Mouse (Mus musculus) kidney, adult 2 months (tissue): ENCODE data around the gene Clta. TPM values are rescaled to one million over a fixed set of nuclear protein-coding genes. Genes with fewer than 3 reads are reported as not detected.
A peak's percentile ranks its signal among the peaks of the same experiment; 100 is the strongest.

ENCODE experiments used
- DNase-seq: peaks from one replicate; pipeline ENCODE4 v3.0.0; 2021
- H3K27ac ChIP-seq: fragments of 200-500 bp; 2 replicates; pipeline ENCODE4 v1.5.1; 2012; ENCODE audit warnings: low read depth, low read length, control low read depth, inconsistent platforms; ENCODE audit not compliant: insufficient read depth
- H3K27me3 ChIP-seq: fragments of 200-500 bp; replicated peaks from 2 replicates; pipeline ENCODE4 v1.6.1; 2012; ENCODE audit warnings: mild to moderate bottlenecking, moderate library complexity, low read length, inconsistent platforms; ENCODE audit not compliant: control insufficient read depth, insufficient read depth
- H3K36me3 ChIP-seq: fragments of 200-500 bp; 2 replicates; pipeline ENCODE4 v1.6.1; 2012; ENCODE audit warnings: mild to moderate bottlenecking, moderate library complexity, low read length, inconsistent platforms; ENCODE audit not compliant: control insufficient read depth, insufficient read depth
- H3K4me1 ChIP-seq: fragments of 200-500 bp; 2 replicates; pipeline ENCODE4 v1.6.1; 2011; ENCODE audit warnings: low read length; ENCODE audit not compliant: control insufficient read depth, insufficient read depth
- H3K4me3 ChIP-seq: fragments of 200-500 bp; 2 replicates; pipeline ENCODE4 v1.5.1; 2011; ENCODE audit warnings: mild to moderate bottlenecking, low read depth, low read length, control low read depth; ENCODE audit not compliant: insufficient read depth
- CTCF ChIP-seq: fragments of 200-500 bp; conservative IDR thresholded peaks from 2 replicates; pipeline ENCODE4 v1.5.1; 2011; ENCODE audit warnings: low read depth, mild to moderate bottlenecking, control low read depth, low read length, moderate library complexity, mixed read lengths; ENCODE audit not compliant: insufficient read depth, insufficient read length
- POLR2A ChIP-seq: fragments of 200-500 bp; IDR thresholded peaks from one replicate; pipeline ENCODE4 v1.6.1; 2011; ENCODE audit warnings: low read depth, low read length, control low read depth
- WGBS: fragments of 180-500 bp; shearing (Covaris S2); methylation state at CpG from one replicate; pipeline ENCODE4 v1.1.7; 2018; 5-methylcytosine and 5-hydroxymethylcytosine counted together
- polyA plus RNA-seq: library from polyadenylated mRNA; depleted of rRNA; stranded (reverse); fragments of >200 nt; gene quantifications from 2 replicates; pipeline ENCODE4 v1.2.3, GENCODE M21; 2012

Gene Clta
- polyA plus RNA-seq, 1 experiment, result 261 TPM

DNA sequence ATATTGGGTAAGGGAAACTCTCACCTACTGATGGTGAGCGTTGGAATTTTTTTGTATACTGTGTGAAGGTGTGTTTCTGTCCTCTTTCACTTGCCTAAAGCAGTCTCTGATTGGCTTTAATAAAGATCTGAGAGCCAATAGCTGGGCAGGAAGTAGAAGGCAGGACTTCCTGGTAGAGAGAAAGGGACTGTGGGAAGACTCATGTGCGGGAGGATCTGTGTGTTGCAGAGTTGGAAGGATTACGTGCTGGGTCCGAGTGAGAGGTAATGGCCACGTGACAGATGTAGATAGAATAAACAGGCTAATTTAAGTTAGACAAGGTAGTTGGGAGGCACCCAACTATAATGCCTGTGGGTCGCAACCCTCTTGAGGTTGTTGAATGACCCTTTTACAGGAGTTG, 630 bp upstream of the Clta start:
- WGBS, result 85% methylated on average over 6 of the region's 6 CpGs
- Histone ChIP-seq H3K36me3 (no peaks in the 10 kb centered on the region), H3K27me3 (no peaks in the 10 kb centered on the region), H3K27ac (no peak overlapping the region), H3K4me3 (no peak overlapping the region), H3K4me1 (no peaks in the 10 kb centered on the region)
- no peak for DNase-seq
- TF ChIP-seq POLR2A, result no peak
- TF ChIP-seq CTCF, result no peak

DNA sequence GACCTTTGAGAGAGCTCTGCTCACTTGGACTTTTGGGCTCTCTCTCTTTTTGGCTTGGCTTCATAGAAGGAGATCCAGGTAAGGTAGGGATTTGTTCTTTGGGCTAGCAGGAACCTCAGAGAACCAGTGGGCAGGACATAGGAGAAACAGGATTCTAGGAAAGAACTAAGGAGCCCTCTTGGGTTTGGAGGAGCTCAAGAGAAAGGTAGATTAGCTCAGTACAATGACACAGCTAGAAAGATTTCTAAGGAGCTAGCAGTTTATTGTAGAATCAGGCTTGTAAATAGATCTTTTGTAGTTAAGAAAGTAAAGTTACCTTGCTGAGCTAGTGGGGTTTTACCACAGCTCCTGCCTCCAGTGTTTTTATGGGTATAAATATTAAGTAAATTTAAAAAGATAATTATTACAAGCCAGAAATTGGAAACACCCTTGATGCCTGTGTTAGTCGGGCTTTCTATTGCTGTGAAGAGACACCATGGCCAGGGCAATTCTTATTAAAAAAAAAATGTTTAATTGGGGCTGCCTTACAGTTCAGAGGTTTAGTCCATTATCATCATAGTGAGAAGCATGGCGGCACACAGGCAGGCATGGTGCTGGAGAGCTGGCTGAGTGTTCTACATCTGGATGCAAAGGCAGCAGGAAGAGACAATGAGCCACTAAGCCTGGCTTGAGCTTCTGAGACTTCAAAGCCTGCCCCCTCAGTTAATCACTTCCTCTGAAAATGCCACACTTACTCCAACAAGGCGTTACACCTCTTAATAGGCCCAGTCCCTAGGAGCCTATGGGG, 564 bp downstream of the Clta start:
- no peaks in the 10 kb centered on the region for H3K36me3 ChIP-seq
- WGBS, result 70% methylated on average over 3 of the region's 3 CpGs
- no peak overlapping the region for H3K4me3 ChIP-seq
- no peak for DNase-seq
- H3K27ac ChIP-seq, result no peak overlapping the region
- H3K27me3 ChIP-seq, result no peaks in the 10 kb centered on the region
- H3K4me1 ChIP-seq, result no peaks in the 10 kb centered on the region
- no peak for TF ChIP-seq POLR2A
- TF ChIP-seq CTCF, result no peak

DNA sequence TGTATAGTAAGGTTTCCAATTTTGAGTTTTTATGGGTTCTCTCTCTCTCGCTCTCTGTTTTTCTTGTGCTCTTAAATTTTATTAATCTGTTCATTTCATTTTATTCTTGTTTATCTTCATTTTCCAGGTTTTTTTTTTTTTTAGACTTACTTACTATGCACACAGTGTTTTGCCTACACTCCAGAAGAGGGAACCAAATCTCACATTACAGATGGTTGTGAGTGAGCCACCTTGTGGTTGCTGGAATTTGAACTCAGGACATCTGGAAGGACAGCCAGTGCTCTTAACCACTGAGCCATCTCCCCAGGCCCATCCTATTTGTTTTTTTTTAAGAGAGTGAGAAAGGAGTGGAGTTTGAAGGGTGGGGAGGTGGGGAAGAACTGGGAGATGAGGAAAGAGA, 5.9 kb downstream of the Clta start:
- H3K36me3 ChIP-seq, result no peaks in the 10 kb centered on the region
- H3K27me3 ChIP-seq, result no peaks in the 10 kb centered on the region
- H3K4me1 ChIP-seq, result peaks cover 18% of the 10 kb centered on the region
- no peak overlapping the region for H3K27ac ChIP-seq
- no peak overlapping the region for H3K4me3 ChIP-seq
- 88% methylated on average over 1 of the region's 1 CpGs for WGBS
- DNase-seq, result no peak
- TF ChIP-seq CTCF (no peak), POLR2A (no peak)

DNA sequence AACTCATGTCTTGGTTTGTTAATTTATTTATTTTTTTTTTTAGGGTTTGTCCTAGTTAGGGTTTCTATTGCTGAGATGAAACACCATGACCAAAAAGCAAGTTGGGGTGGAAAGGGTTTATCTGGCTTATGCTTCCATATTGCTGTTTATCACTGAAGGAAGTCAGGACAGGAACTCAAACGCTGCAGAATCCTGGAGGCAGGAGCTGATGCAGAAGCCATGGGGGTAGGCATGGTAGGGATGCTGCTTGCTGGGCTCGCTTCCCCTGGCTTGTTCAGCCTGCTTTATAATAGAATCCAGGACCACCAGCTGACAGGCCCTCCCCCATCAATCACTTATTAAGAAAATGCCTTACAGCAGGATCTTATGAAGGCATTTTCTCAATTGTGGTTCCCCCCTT, 6.6 kb downstream of the Clta start:
- Histone ChIP-seq H3K27ac (no peak overlapping the region), H3K4me1 (peaks cover 20% of the 10 kb centered on the region), H3K4me3 (no peak overlapping the region), H3K36me3 (no peaks in the 10 kb centered on the region), H3K27me3 (no peaks in the 10 kb centered on the region)
- TF ChIP-seq CTCF, result no peak
- no peak for TF ChIP-seq POLR2A
- WGBS, result 48% methylated on average over 2 of the region's 2 CpGs
- no peak for DNase-seq

DNA sequence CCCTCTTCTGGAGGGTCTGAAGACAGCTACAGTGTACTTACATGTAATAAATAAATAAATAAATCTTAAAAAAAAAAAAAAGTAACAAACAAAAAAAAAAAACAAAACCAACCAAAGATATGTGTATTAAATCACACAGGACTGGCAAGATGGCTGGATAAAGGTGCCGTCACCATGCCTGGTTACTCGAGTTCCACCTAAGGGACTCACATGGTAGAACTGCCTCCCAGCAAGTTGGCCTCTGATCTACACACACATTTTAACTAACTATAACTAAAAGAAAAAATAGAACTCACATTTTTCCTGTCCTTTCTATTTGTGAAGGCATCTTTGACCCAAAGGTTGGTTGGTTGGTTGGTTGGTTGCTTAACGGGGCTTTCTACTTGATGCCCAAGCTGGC, 7.5 kb downstream of the Clta start:
- Histone ChIP-seq H3K36me3 (no peaks in the 10 kb centered on the region), H3K4me3 (peak overlapping the region; percentile 89), H3K27ac (peak overlapping the region; percentile 73; the same call in 1 of the 2 replicates), H3K27me3 (no peaks in the 10 kb centered on the region), H3K4me1 (peaks cover 28% of the 10 kb centered on the region)
- DNase-seq, result no peak
- WGBS, result 79% methylated on average over 3 of the region's 3 CpGs
- TF ChIP-seq CTCF (no peak), POLR2A (no peak)

DNA sequence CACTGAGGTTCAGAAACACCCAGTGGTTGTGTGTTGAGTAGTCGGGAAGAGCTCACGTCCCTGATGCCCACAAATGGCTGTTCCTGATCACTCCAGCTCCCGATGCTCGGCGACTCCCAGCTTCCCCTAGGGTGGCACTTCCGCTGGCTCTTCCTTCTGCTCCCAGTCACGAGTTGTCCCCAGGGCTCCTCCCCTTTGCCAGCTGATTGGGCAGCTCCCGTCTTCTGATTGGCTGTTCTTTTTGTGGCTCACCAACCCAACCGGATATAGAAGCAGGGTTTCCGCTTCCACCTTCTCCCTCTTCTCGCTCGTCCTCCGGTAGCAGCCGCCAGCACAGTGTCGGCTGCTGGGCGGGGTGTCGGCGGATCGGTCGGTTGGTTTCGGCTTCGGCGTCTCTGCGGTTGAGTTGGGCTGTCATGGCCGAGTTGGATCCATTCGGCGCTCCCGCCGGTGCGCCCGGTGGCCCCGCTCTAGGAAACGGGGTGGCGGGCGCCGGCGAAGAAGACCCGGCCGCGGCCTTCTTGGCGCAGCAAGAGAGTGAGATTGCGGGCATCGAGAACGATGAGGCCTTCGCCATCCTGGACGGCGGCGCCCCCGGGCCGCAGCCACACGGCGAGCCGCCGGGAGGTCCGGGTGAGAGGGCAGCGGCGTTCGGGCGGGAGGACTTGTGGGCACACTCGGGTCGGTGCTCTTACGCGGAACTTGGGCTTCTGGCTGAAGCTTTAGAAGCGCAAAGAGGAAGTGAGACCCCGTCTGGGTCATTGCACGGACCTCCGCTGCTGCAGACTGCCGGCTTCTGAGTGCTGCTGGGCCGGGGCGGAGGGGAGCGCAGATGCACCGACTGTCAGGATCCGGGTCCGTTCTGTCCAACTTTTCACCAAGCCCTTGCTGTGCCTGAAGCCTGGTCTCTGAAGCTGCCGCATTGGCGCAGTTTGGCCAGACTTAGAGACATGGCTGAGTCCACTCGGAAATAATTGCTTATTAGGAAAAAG, 8.4 kb downstream of the Clta start:
- DNase-seq, result peak; percentile 98
- TF ChIP-seq POLR2A, result peak; percentile 81
- TF ChIP-seq CTCF, result no peak

More for the DNA sequence above, 8.4 kb downstream of the Clta start:
- Histone ChIP-seq H3K27me3 (no peaks in the 10 kb centered on the region), H3K27ac (peak overlapping the region; percentile 73), H3K36me3 (no peaks in the 10 kb centered on the region), H3K4me3 (peak overlapping the region; percentile 89), H3K4me1 (peaks cover 28% of the 10 kb centered on the region)
- WGBS, result under 1% methylated on average over 77 of the region's 77 CpGs
